Comparison of ENCODE assay signal across 9 mouse cellular contexts in the genomic region with DNA sequence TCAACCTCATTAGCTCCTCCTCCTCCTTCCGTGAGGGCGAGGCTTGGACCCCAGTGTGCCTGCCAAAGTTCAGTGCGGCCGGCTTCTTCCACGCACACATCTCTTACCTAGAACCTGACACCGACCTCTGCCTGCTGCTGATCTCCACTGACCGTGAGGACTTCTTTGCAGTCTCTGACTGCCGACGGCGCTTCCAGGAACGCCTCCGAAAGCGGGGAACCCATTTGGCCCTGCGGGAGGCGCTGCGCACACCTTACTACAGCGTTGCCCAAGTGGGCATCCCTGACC. TPM values are rescaled to one million over a fixed set of nuclear protein-coding genes. Genes with fewer than 3 reads are reported as not detected.
A peak's percentile ranks its signal among the peaks of the same experiment; 100 is the strongest.
DNase-seq lines count a peak whose midpoint lies in the region; ATAC-seq and TF ChIP-seq lines count a peak whose summit lies in the region.
"Had no signal": no experiment of that assay in that cellular context is flagged by ENCODE, and none has a peak within 500 bp of the region (broad histone marks: within the 10 kb centered on the region; RNA-seq: fewer than 3 reads in every experiment).

No protein-coding gene starts in this region.

- peak overlapping the region; percentile 43; the same call in 1 of the 2 replicates for H3K4me3 ChIP-seq in heart, embryonic 11.5 days (ENCODE audit: low read depth, low read length)
- no peak overlapping the region; the same call in 1 of the 2 replicates for H3K4me3 ChIP-seq in hindbrain, embryonic 14.5 days (replicated peaks; ENCODE audit: low read length)
- H3K4me3 ChIP-seq in midbrain, embryonic 11.5 days (ENCODE audit: low read depth, low read length): peak overlapping the region; percentile 28; the same call in 1 of the 2 replicates

- peaks cover 14% of the 10 kb centered on the region for H3K4me1 ChIP-seq in heart, embryonic 11.5 days (ENCODE audit: control insufficient read depth, insufficient read depth, low read length)
- no peaks in the 10 kb centered on the region; the same call in 1 of the 2 replicates for H3K4me1 ChIP-seq in hindbrain, embryonic 14.5 days (replicated peaks; ENCODE audit: control insufficient read depth, insufficient read depth, low read length)
- H3K4me1 ChIP-seq in midbrain, embryonic 11.5 days (ENCODE audit: control insufficient read depth, insufficient read depth, low read length): peaks cover 9% of the 10 kb centered on the region

- TF ChIP-seq CTCF in brain, embryonic 14.5 days (IDR thresholded peaks at IDR 0.05; ENCODE audit: borderline replicate concordance, extremely low read depth, insufficient read depth, insufficient read length): peak; percentile 1; the same call in 1 of the 2 replicates

- no peaks in the 10 kb centered on the region for H3K9me3 ChIP-seq in heart, embryonic 11.5 days (replicated peaks; ENCODE audit: control insufficient read depth, low read length)
- no peaks in the 10 kb centered on the region for H3K9me3 ChIP-seq in hindbrain, embryonic 14.5 days (ENCODE audit: control insufficient read depth, low read length)
- no peaks in the 10 kb centered on the region for H3K9me3 ChIP-seq in midbrain, embryonic 11.5 days (ENCODE audit: control insufficient read depth, low read length)

- ATAC-seq in heart, embryonic 11.5 days (replicated peaks; ENCODE audit: insufficient number of reproducible peaks, low FRiP score, low TSS enrichment): no peak
- no peak for ATAC-seq in hindbrain, embryonic 14.5 days (ENCODE audit: low FRiP score)
- ATAC-seq in midbrain, embryonic 11.5 days (ENCODE audit: low FRiP score): no peak
- no peak for ATAC-seq in erythroid progenitor cell, adult 5-6 weeks (replicated peaks; ENCODE audit: low FRiP score, poor library complexity, severe bottlenecking)

- H3K36me3 ChIP-seq in heart, embryonic 11.5 days (ENCODE audit: control insufficient read depth, insufficient read depth, low read length): no peaks in the 10 kb centered on the region
- peaks cover 36% of the 10 kb centered on the region for H3K36me3 ChIP-seq in hindbrain, embryonic 14.5 days (replicated peaks; ENCODE audit: control insufficient read depth, insufficient read depth)
- no peaks in the 10 kb centered on the region for H3K36me3 ChIP-seq in midbrain, embryonic 11.5 days (ENCODE audit: control insufficient read depth, insufficient read depth, low read length)

- 15% methylated on average over 17 of the region's 17 CpGs for WGBS in heart, embryonic 11.5 days (ENCODE audit: insufficient replicate concordance)
- 12% methylated on average over 17 of the region's 17 CpGs for WGBS in hindbrain, embryonic 14.5 days
- WGBS in midbrain, embryonic 11.5 days: 5% methylated on average over 17 of the region's 17 CpGs

- H3K27me3 ChIP-seq in heart, embryonic 11.5 days (ENCODE audit: control insufficient read depth, insufficient read depth, low read length): peaks cover 22% of the 10 kb centered on the region
- peaks cover 15% of the 10 kb centered on the region; the same call in 1 of the 2 replicates for H3K27me3 ChIP-seq in hindbrain, embryonic 14.5 days (ENCODE audit: control insufficient read depth, insufficient read depth, low read length)
- H3K27me3 ChIP-seq in midbrain, embryonic 11.5 days (ENCODE audit: control insufficient read depth, insufficient read depth, low read length): peaks cover 12% of the 10 kb centered on the region

- H3K9ac ChIP-seq in heart, embryonic 11.5 days (ENCODE audit: low read depth, low read length): no peak overlapping the region
- no peak overlapping the region for H3K9ac ChIP-seq in hindbrain, embryonic 14.5 days
- no peak overlapping the region; the same call in 1 of the 2 replicates for H3K9ac ChIP-seq in midbrain, embryonic 11.5 days (ENCODE audit: low read length)

- DNase-seq in heart, postnatal 10 days: no peak
- DNase-seq in brain, embryonic 14.5 days (ENCODE audit: low read depth): no peak
- no peak for DNase-seq in hindbrain, embryonic 14.5 days (ENCODE audit: low spot score)
- no peak for DNase-seq in midbrain, embryonic 11.5 days (ENCODE audit: low spot score, missing footprints)
- no peak for DNase-seq in cerebellum, adult 11-12 months
- no peak for DNase-seq in left cerebral cortex, postnatal 10 days (ENCODE audit: extremely low spot score in 1 of 2, low spot score in 2 of 2)

- intact Hi-C loops in heart, postnatal 10 days (cut with DNase I): no loop called here
- intact Hi-C loops in left cerebral cortex, postnatal 10 days (cut with DNase I): loop anchor here (1.0 to 5.0 kb wide), 3 partner anchors 61 to 166 kb away; a partner anchor contains a TSS

- H3K4me2 ChIP-seq in heart, embryonic 11.5 days: peak overlapping the region; percentile 78
- H3K4me2 ChIP-seq in hindbrain, embryonic 14.5 days (replicated peaks): peak overlapping the region; percentile 55
- peak overlapping the region; percentile 68 for H3K4me2 ChIP-seq in midbrain, embryonic 11.5 days

- TF ChIP-seq POLR2A in brain, embryonic 14.5 days (IDR thresholded peaks at IDR 0.05; ENCODE audit: borderline replicate concordance, extremely low read depth, insufficient read depth, insufficient read length, poor library complexity, severe bottlenecking): no peak

- no peak overlapping the region for H3K27ac ChIP-seq in heart, embryonic 11.5 days (ENCODE audit: low read depth, low read length)
- no peak overlapping the region for H3K27ac ChIP-seq in hindbrain, embryonic 14.5 days
- H3K27ac ChIP-seq in midbrain, embryonic 11.5 days (ENCODE audit: low read depth, low read length): no peak overlapping the region

RNA-seq across cellular contexts. Expression of a gene that starts 5.1 kb away (rescaled TPM):
- polyA plus RNA-seq in heart, embryonic 11.5 days (2014; fragmentation: Nextera tagmentation; extraction: Ambion mirVana): 1.3 and 1.6 TPM in 2 replicates
- 1 to 10 TPM; 2.5 to 3.7 TPM for total RNA-seq in heart, postnatal 10 days (2021)
- 4.2 and 6.5 TPM in 2 replicates for polyA plus RNA-seq in brain, embryonic 14.5 days (2012; rRNA removed)
- 0.95 and 1.2 TPM in 2 replicates for polyA plus RNA-seq in hindbrain, embryonic 14.5 days (2014; fragmentation: Nextera tagmentation; extraction: Ambion mirVana)
- 0.60 and 0.80 TPM in 2 replicates for polyA plus RNA-seq in midbrain, embryonic 11.5 days (2014; fragmentation: Nextera tagmentation; extraction: Ambion mirVana)
- not detected in 2 replicates for total RNA-seq in erythroid progenitor cell, adult 5-6 weeks (2015; ENCODE audit: low replicate concordance)
- not detected in 2 replicates for total RNA-seq in erythroid progenitor cell, adult 5-6 weeks (2017; ENCODE audit: low replicate concordance)
- 1 to 10 TPM; 1.8 to 2.4 TPM for total RNA-seq in left cerebral cortex, postnatal 10 days (2021)

RNA-seq across cellular contexts. Expression of a gene that starts 13.6 kb away (rescaled TPM):
- polyA plus RNA-seq in heart, embryonic 11.5 days (2014; fragmentation: Nextera tagmentation; extraction: Ambion mirVana): 9.6 and 11.9 TPM in 2 replicates
- 1 to 10 TPM; 7.6 to 9.6 TPM for total RNA-seq in heart, postnatal 10 days (2021)
- polyA plus RNA-seq in brain, embryonic 14.5 days (2012; rRNA removed): 31.5 and 37.2 TPM in 2 replicates
- 22.1 and 23.1 TPM in 2 replicates for polyA plus RNA-seq in hindbrain, embryonic 14.5 days (2014; fragmentation: Nextera tagmentation; extraction: Ambion mirVana)
- polyA plus RNA-seq in midbrain, embryonic 11.5 days (2014; fragmentation: Nextera tagmentation; extraction: Ambion mirVana): 14.8 and 16.8 TPM in 2 replicates
- total RNA-seq in erythroid progenitor cell, adult 5-6 weeks (2015; ENCODE audit: low replicate concordance): not detected in 2 replicates
- total RNA-seq in erythroid progenitor cell, adult 5-6 weeks (2017; ENCODE audit: low replicate concordance): 0.64 and 3.3 TPM in 2 replicates
- 10 to 100 TPM; 14.0 to 15.0 TPM for total RNA-seq in left cerebral cortex, postnatal 10 days (2021)

RNA-seq across cellular contexts. Expression of a gene that starts 26.7 kb away (rescaled TPM):
- polyA plus RNA-seq in heart, embryonic 11.5 days (2014; fragmentation: Nextera tagmentation; extraction: Ambion mirVana): not detected in 2 replicates
- not detected for total RNA-seq in heart, postnatal 10 days (2021)
- polyA plus RNA-seq in brain, embryonic 14.5 days (2012; rRNA removed): not detected in 2 replicates
- polyA plus RNA-seq in hindbrain, embryonic 14.5 days (2014; fragmentation: Nextera tagmentation; extraction: Ambion mirVana): not detected in 2 replicates
- polyA plus RNA-seq in midbrain, embryonic 11.5 days (2014; fragmentation: Nextera tagmentation; extraction: Ambion mirVana): not detected in 2 replicates
- total RNA-seq in erythroid progenitor cell, adult 5-6 weeks (2015; ENCODE audit: low replicate concordance): not detected in 2 replicates
- total RNA-seq in erythroid progenitor cell, adult 5-6 weeks (2017; ENCODE audit: low replicate concordance): not detected in 2 replicates
- not detected for total RNA-seq in left cerebral cortex, postnatal 10 days (2021)
- total RNA-seq: common myeloid progenitor, adult 5-6 weeks had no signal

RNA-seq across cellular contexts. Expression of a gene that starts 28.5 kb away (rescaled TPM):
- 46.0 and 51.3 TPM in 2 replicates for polyA plus RNA-seq in heart, embryonic 11.5 days (2014; fragmentation: Nextera tagmentation; extraction: Ambion mirVana)
- 10 to 100 TPM; 34.6 to 38.3 TPM for total RNA-seq in heart, postnatal 10 days (2021)
- polyA plus RNA-seq in brain, embryonic 14.5 days (2012; rRNA removed): 82.3 and 90.4 TPM in 2 replicates
- 79.2 and 80.4 TPM in 2 replicates for polyA plus RNA-seq in hindbrain, embryonic 14.5 days (2014; fragmentation: Nextera tagmentation; extraction: Ambion mirVana)
- 104 and 114 TPM in 2 replicates for polyA plus RNA-seq in midbrain, embryonic 11.5 days (2014; fragmentation: Nextera tagmentation; extraction: Ambion mirVana)
- 176 and 204 TPM in 2 replicates for total RNA-seq in erythroid progenitor cell, adult 5-6 weeks (2015; ENCODE audit: low replicate concordance)
- 216 and 260 TPM in 2 replicates for total RNA-seq in erythroid progenitor cell, adult 5-6 weeks (2017; ENCODE audit: low replicate concordance)
- total RNA-seq in left cerebral cortex, postnatal 10 days (2021): 10 to 100 TPM; 57.0 to 60.5 TPM

RNA-seq across cellular contexts. Expression of a gene that starts 33.9 kb away (rescaled TPM):
- polyA plus RNA-seq in heart, embryonic 11.5 days (2014; fragmentation: Nextera tagmentation; extraction: Ambion mirVana): 0.46 and 0.70 TPM in 2 replicates
- total RNA-seq in heart, postnatal 10 days (2021): under 1 TPM; 0.14 to 0.37 TPM
- polyA plus RNA-seq in brain, embryonic 14.5 days (2012; rRNA removed): 40.3 and 70.1 TPM in 2 replicates
- 16.7 and 20.0 TPM in 2 replicates for polyA plus RNA-seq in hindbrain, embryonic 14.5 days (2014; fragmentation: Nextera tagmentation; extraction: Ambion mirVana)
- polyA plus RNA-seq in midbrain, embryonic 11.5 days (2014; fragmentation: Nextera tagmentation; extraction: Ambion mirVana): 6.3 and 6.7 TPM in 2 replicates
- total RNA-seq in erythroid progenitor cell, adult 5-6 weeks (2015; ENCODE audit: low replicate concordance): not detected in 2 replicates
- 0.13 TPM in 1 of 2 replicates, not detected in the other for total RNA-seq in erythroid progenitor cell, adult 5-6 weeks (2017; ENCODE audit: low replicate concordance)
- total RNA-seq in left cerebral cortex, postnatal 10 days (2021): 100 to 1,000 TPM; 434 to 435 TPM
